Mouse (Mus musculus) gastrocnemius, adult 2 months (tissue): Measurements from ENCODE around the gene Syt2. TPM values are rescaled to one million over a fixed set of nuclear protein-coding genes. Genes with fewer than 3 reads are reported as not detected.
A peak's percentile ranks its signal among the peaks of the same experiment; 100 is the strongest.

ENCODE experiments used
- DNase-seq: peaks from one replicate; pipeline ENCODE4 v3.0.0; 2022
- H3K27ac ChIP-seq: fragments of 200-600 bp; 2 replicates; pipeline ENCODE4 v1.8.1; 2022; ENCODE audit warnings: mild to moderate bottlenecking
- H3K4me3 ChIP-seq: fragments of 200-600 bp; 2 replicates; pipeline ENCODE4 v1.8.1; 2022; ENCODE audit warnings: mild to moderate bottlenecking, moderate library complexity
- CTCF ChIP-seq: fragments of 200-600 bp; IDR thresholded peaks from 2 replicates; pipeline ENCODE4 v1.8.1; 2022; ENCODE audit warnings: antibody characterized with exemption, mild to moderate bottlenecking, moderate library complexity
- intact Hi-C: fragments of 180-260 bp; cut with DNase I; formaldehyde crosslinking; loops from one replicate; pipeline ENCODE4 v1.15.1; 2025
- total RNA-seq, 2 experiments: library from RNA; stranded (reverse); gene quantifications; 2 replicates each; pipeline ENCODE4 v1.2.3; 2021

Gene Syt2
- total RNA-seq, 2 experiments from 2014 or later: not detected

GRCm38 (mm10) chr1:134760642-134761041, 114.2 kb downstream of the Syt2 start:
- no peak for TF ChIP-seq CTCF
- Histone ChIP-seq H3K4me3 (no peak overlapping the region), H3K27ac (peak overlapping the region; percentile 88)
- intact Hi-C loops: no loop called here
- peak; percentile 58 for DNase-seq

GRCm38 (mm10) chr1:134761534-134761933, 115.1 kb downstream of the Syt2 start:
- no peak for TF ChIP-seq CTCF
- intact Hi-C loops: no loop called here
- H3K27ac ChIP-seq: peak overlapping the region; percentile 88

GRCm38 (mm10) chr1:134763250-134763649, 116.8 kb downstream of the Syt2 start:
- intact Hi-C loops: no loop called here
- TF ChIP-seq CTCF: no peak
- DNase-seq: no peak
- H3K4me3 ChIP-seq: no peak overlapping the region
- no peak overlapping the region for H3K27ac ChIP-seq

More at GRCm38 (mm10) chr1:134761534-134761933, 115.1 kb downstream of the Syt2 start:
- DNase-seq: no peak
- H3K4me3 ChIP-seq: no peak overlapping the region

GRCm38 (mm10) chr1:134763776-134764438, 117.4 kb downstream of the Syt2 start:
- H3K27ac ChIP-seq: no peak overlapping the region
- intact Hi-C loops: no loop called here
- no peak for TF ChIP-seq CTCF
- DNase-seq: no peak
- no peak overlapping the region for H3K4me3 ChIP-seq

GRCm38 (mm10) chr1:134764831-134765458, 118.5 kb downstream of the Syt2 start:
- Histone ChIP-seq H3K27ac (peak overlapping the region; percentile 69), H3K4me3 (no peak overlapping the region)
- DNase-seq: no peak
- intact Hi-C loops: no loop called here
- TF ChIP-seq CTCF: no peak

GRCm38 (mm10) chr1:134766448-134766847, 120.0 kb downstream of the Syt2 start:
- no peak overlapping the region for H3K27ac ChIP-seq
- no peak for DNase-seq
- no peak for TF ChIP-seq CTCF
- intact Hi-C loops: no loop called here
- H3K4me3 ChIP-seq: no peak overlapping the region

- intact Hi-C loops: no loop called here
- no peak for DNase-seq
- no peak for TF ChIP-seq CTCF
- peak overlapping the region; percentile 62 for H3K27ac ChIP-seq
- no peak overlapping the region for H3K4me3 ChIP-seq
These were observed 123.8 kb downstream of the Syt2 start for GRCm38 (mm10) chr1:134770312-134770711.

- no peak for TF ChIP-seq CTCF
- Histone ChIP-seq H3K4me3 (no peak overlapping the region), H3K27ac (peak overlapping the region; percentile 80)
- peak; percentile 75 for DNase-seq
- intact Hi-C loops: no loop called here
These were observed 124.9 kb downstream of the Syt2 start for GRCm38 (mm10) chr1:134771353-134771752.

GRCm38 (mm10) chr1:134771999-134772398, 125.5 kb downstream of the Syt2 start:
- peak overlapping the region; percentile 80 for H3K27ac ChIP-seq
- intact Hi-C loops: no loop called here
- no peak for DNase-seq
- H3K4me3 ChIP-seq: no peak overlapping the region
- TF ChIP-seq CTCF: no peak

- H3K4me3 ChIP-seq: no peak overlapping the region
- H3K27ac ChIP-seq: peak overlapping the region; percentile 80
- intact Hi-C loops: no loop called here
- DNase-seq: no peak
- TF ChIP-seq CTCF: no peak
These were observed 126.3 kb downstream of the Syt2 start for GRCm38 (mm10) chr1:134772821-134773220.

- intact Hi-C loops: no loop called here
- peak; percentile 64 for DNase-seq
- TF ChIP-seq CTCF: no peak
- H3K27ac ChIP-seq: peak overlapping the region; percentile 80
- no peak overlapping the region for H3K4me3 ChIP-seq
These were observed 126.8 kb downstream of the Syt2 start for GRCm38 (mm10) chr1:134773256-134773655.

- Histone ChIP-seq H3K27ac (peak overlapping the region; percentile 80), H3K4me3 (no peak overlapping the region)
- intact Hi-C loops: no loop called here
- TF ChIP-seq CTCF: no peak
- DNase-seq: no peak
These were observed 127.8 kb downstream of the Syt2 start for GRCm38 (mm10) chr1:134774247-134774646.

GRCm38 (mm10) chr1:134774728-134775287, 128.3 kb downstream of the Syt2 start:
- Histone ChIP-seq H3K4me3 (no peak overlapping the region), H3K27ac (peak overlapping the region; percentile 80)
- intact Hi-C loops: no loop called here
- TF ChIP-seq CTCF: no peak
- peak; percentile 68 for DNase-seq
